Mouse (Mus musculus) hindbrain, embryonic 13.5 days (tissue): ENCODE measurements around the gene Tmem108. TPM values are rescaled to one million over a fixed set of nuclear protein-coding genes. Genes with fewer than 3 reads are reported as not detected.
A peak's percentile ranks its signal among the peaks of the same experiment; 100 is the strongest.

ENCODE experiments used
- ATAC-seq: fragments of 200-750 bp; cut with Nextera tagmentation; 2 replicates; pipeline ENCODE4 v1.8.0; 2017; ENCODE audit warnings: moderate TSS enrichment; ENCODE audit not compliant: low FRiP score
- H3K27ac ChIP-seq: fragments of 300-500 bp; sonication (generic); 2 replicates; pipeline ENCODE4 v1.5.1; 2015; ENCODE audit warnings: inconsistent platforms, mild to moderate bottlenecking, moderate library complexity
- H3K27me3 ChIP-seq: fragments of 300-500 bp; sonication (generic); 2 replicates; pipeline ENCODE4 v1.6.1; 2015; ENCODE audit warnings: mild to moderate bottlenecking, inconsistent platforms
- H3K36me3 ChIP-seq: fragments of 300-500 bp; sonication (generic); 2 replicates; pipeline ENCODE4 v1.6.1; 2015; ENCODE audit warnings: mild to moderate bottlenecking, inconsistent platforms
- H3K4me1 ChIP-seq: fragments of 300-500 bp; sonication (generic); replicated peaks from 2 replicates; pipeline ENCODE4 v1.6.1; 2015; ENCODE audit warnings: inconsistent platforms
- H3K4me2 ChIP-seq: fragments of 300-500 bp; sonication (generic); 2 replicates; pipeline ENCODE4 v1.6.1; 2015; ENCODE audit warnings: inconsistent platforms, mild to moderate bottlenecking, moderate library complexity
- H3K4me3 ChIP-seq: fragments of 300-500 bp; sonication (generic); 2 replicates; pipeline ENCODE4 v1.5.1; 2015; ENCODE audit warnings: mild to moderate bottlenecking, inconsistent platforms
- H3K9ac ChIP-seq: fragments of 300-500 bp; sonication (generic); 2 replicates; pipeline ENCODE4 v1.6.1; 2015; ENCODE audit warnings: mild to moderate bottlenecking, inconsistent platforms
- H3K9me3 ChIP-seq: fragments of 300-500 bp; sonication (generic); 2 replicates; pipeline ENCODE4 v1.6.1; 2016; ENCODE audit warnings: inconsistent platforms
- WGBS: fragments of 180-500 bp; shearing (Covaris S2); methylation state at CpG from one replicate; pipeline ENCODE4 v1.1.7; 2015; 5-methylcytosine and 5-hydroxymethylcytosine counted together
- polyA plus RNA-seq: library from polyadenylated mRNA; unstranded; fragments of >200 nt; fragmentation: Nextera tagmentation; extraction: Ambion mirVana; gene quantifications from 2 replicates; pipeline ENCODE4 v1.2.1, GENCODE M21; 2015

Tmem108 gene
- 25.3 and 30.0 TPM in 2 replicates for polyA plus RNA-seq

DNA sequence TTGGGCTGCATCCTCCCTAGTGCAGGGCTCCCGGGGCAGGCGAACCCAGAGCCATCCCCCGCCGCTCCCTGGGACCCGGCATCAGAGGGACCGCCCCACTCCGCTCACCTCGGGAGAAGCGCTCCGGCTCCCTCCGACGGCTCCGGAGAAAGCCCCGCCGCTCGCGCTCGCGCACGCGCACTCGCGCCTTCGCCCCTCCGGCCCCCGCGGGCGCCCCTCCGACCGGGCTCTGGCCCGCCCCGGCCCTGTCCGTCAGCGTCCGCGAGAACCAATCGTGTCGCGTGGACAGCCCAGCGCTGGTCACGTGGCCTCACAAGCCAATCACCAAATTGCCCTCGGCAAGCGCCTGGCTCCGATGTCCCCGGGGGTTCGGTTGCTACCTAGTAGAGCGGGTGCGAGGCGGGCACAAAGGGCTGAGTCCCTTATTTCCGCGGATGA is at the start of gene Tmem108:
Tmem108 (minus strand) TSS at position 191 of the 438 bp plus-strand sequence.
- ATAC-seq = peak; percentile 95
- peaks cover 43% of the 10 kb centered on the region for H3K4me1 ChIP-seq
- peaks cover 26% of the 10 kb centered on the region for H3K27me3 ChIP-seq
- peak within 1 kb of the TSS; percentile 81 for H3K4me3 ChIP-seq
- H3K4me2 ChIP-seq = peak within 1 kb of the TSS; percentile 84
- H3K9me3 ChIP-seq = no peaks in the 10 kb centered on the region
- peak within 1 kb of the TSS; percentile 83 for H3K27ac ChIP-seq
- 1% methylated on average over 51 of the region's 51 CpGs for WGBS
- no peaks in the 10 kb centered on the region for H3K36me3 ChIP-seq
- peak within 1 kb of the TSS; percentile 90 for H3K9ac ChIP-seq

DNA sequence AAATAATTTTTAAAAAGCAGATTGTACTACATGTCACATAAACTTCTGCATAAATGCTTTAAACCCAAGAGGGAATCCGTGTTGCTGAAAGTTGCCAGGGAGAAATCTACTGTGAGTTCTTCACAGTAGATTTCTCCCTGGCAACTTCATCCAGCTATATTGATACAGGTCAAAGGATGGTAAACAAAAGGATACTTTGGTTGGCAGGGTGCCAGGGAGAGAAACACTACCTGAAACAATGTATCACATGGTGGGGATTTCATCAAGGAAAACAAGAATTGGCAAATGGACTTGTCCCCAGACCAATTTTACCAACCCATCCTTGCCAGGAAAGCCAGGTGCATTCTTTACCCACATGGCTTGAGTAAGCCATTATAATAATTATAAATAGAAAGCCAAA is 27.4 kb upstream of the Tmem108 start:
- Histone ChIP-seq H3K4me1 (no peaks in the 10 kb centered on the region), H3K27me3 (no peaks in the 10 kb centered on the region), H3K9me3 (no peaks in the 10 kb centered on the region), H3K36me3 (no peaks in the 10 kb centered on the region), H3K27ac (no peak overlapping the region), H3K9ac (no peak overlapping the region), H3K4me2 (no peak overlapping the region), H3K4me3 (no peak overlapping the region)
- no peak for ATAC-seq
- WGBS = 58% methylated on average over 1 of the region's 1 CpGs

DNA sequence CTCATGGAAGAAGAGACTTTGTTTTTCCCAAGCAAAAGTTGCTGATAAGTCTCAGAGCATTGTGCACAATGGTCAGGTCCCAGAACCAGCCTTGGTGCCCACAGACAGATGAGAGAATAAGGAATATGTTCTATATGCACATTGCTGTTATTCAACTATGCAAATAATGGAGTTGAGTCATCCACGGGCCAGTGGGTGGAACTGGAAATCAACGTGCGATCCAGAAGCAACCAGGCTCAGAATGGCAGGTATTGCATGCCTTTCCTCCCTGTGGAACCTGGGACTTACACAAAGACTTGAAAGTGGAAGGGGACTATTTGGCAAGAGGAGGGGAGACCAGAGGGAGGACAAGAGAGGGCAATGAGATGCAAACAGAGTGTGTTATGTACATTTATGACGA is 22.5 kb upstream of the Tmem108 start:
- no peak overlapping the region for H3K27ac ChIP-seq
- 92% methylated on average over 4 of the region's 4 CpGs for WGBS
- H3K36me3 ChIP-seq = no peaks in the 10 kb centered on the region
- H3K9me3 ChIP-seq = no peaks in the 10 kb centered on the region
- no peak overlapping the region for H3K4me2 ChIP-seq
- no peak overlapping the region for H3K4me3 ChIP-seq
- no peak overlapping the region for H3K9ac ChIP-seq
- no peak for ATAC-seq
- H3K27me3 ChIP-seq = no peaks in the 10 kb centered on the region
- no peaks in the 10 kb centered on the region for H3K4me1 ChIP-seq

DNA sequence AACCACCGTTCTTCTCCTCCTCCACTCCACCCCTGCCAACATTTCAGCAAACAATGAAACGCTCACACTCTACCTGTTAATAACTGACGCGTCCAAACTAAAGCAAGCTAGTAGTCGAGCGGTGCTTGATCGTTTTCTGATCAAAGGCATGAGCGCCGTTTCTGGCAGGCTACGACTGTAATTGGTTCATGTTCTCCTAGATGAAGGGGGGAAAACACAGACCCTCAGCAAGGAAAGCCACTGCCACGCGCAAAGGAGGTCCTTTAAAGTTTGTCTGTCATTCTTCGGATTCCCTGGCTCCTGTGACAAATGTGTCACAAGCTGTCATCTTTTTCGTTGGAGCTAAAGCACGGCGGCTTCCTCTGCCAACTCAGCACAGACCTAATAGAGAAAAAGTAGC is 21.6 kb upstream of the Tmem108 start:
- Histone ChIP-seq H3K9me3 (no peaks in the 10 kb centered on the region), H3K36me3 (no peaks in the 10 kb centered on the region), H3K4me2 (no peak overlapping the region), H3K27me3 (no peaks in the 10 kb centered on the region), H3K9ac (no peak overlapping the region), H3K27ac (no peak overlapping the region), H3K4me1 (no peaks in the 10 kb centered on the region), H3K4me3 (no peak overlapping the region)
- ATAC-seq = no peak
- 81% methylated on average over 16 of the region's 16 CpGs for WGBS

DNA sequence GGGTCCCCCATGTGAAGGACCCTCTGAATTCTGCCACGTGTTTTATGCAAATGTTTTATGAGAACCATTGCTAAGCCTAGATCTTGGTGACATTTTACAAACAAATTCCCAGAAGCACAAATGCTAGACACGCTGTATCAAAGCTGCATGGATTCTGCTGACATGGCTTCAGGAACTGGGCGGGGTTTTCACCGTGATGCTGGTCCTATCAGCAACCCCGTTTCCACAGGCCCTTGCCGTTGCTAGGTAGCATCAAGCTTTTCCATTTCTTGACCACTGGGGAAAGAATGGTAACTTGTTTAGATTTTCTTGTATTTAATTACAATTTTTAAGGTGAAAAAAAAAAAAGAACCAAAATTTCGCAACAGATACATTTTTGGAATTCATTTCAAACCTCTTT is 20.7 kb upstream of the Tmem108 start:
- Histone ChIP-seq H3K4me1 (no peaks in the 10 kb centered on the region), H3K9ac (no peak overlapping the region), H3K4me2 (no peak overlapping the region), H3K27ac (no peak overlapping the region), H3K4me3 (no peak overlapping the region), H3K36me3 (no peaks in the 10 kb centered on the region), H3K9me3 (no peaks in the 10 kb centered on the region), H3K27me3 (no peaks in the 10 kb centered on the region)
- no peak for ATAC-seq
- 80% methylated on average over 7 of the region's 7 CpGs for WGBS

DNA sequence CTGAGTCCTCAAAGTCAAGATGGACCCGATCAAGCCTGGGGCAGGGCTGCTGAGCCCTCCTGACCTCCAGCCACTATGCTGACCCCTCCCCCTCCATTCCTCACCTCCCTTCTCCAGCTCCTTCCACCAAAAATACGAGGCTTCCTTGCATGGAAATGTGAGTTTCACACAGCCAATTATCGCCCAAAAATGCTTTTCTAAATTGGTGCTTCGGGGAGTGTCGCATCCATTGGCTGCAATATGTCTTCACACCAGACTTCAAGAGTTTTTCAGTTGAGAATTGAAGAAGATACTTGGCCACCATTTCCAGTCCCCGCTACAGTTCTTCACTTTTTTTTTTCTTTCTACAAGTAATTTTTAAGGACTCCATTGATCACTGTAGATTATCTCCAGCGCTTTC is 19.8 kb upstream of the Tmem108 start:
- H3K9me3 ChIP-seq = no peaks in the 10 kb centered on the region
- H3K36me3 ChIP-seq = no peaks in the 10 kb centered on the region
- H3K27me3 ChIP-seq = no peaks in the 10 kb centered on the region
- ATAC-seq = no peak
- H3K4me3 ChIP-seq = no peak overlapping the region
- no peak overlapping the region for H3K9ac ChIP-seq
- 85% methylated on average over 7 of the region's 7 CpGs for WGBS
- no peaks in the 10 kb centered on the region for H3K4me1 ChIP-seq
- no peak overlapping the region for H3K27ac ChIP-seq
- no peak overlapping the region for H3K4me2 ChIP-seq

DNA sequence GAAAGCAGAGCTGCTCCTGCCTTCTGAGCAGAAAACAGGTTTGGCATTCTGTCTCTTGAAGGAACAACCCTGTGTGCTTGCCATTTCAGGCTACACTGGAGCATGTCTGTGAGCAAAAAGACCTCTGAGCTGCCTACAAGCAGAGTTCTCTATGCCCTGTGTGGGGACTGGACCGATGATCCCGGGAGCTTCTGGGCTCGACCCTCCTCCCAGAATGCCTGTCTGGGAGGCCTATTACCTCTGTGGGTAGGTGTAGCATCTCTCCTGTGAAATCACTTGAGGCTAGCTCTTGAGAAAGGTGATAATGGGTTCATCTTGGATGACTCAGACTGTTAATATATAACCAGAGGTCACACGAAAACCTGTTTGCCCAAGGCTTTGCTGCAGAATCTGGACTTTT is 19.0 kb upstream of the Tmem108 start:
- Histone ChIP-seq H3K36me3 (no peaks in the 10 kb centered on the region), H3K4me1 (no peaks in the 10 kb centered on the region), H3K9me3 (no peaks in the 10 kb centered on the region), H3K4me2 (no peak overlapping the region), H3K4me3 (no peak overlapping the region), H3K27me3 (no peaks in the 10 kb centered on the region), H3K27ac (no peak overlapping the region), H3K9ac (no peak overlapping the region)
- ATAC-seq = no peak
- 90% methylated on average over 4 of the region's 4 CpGs for WGBS

DNA sequence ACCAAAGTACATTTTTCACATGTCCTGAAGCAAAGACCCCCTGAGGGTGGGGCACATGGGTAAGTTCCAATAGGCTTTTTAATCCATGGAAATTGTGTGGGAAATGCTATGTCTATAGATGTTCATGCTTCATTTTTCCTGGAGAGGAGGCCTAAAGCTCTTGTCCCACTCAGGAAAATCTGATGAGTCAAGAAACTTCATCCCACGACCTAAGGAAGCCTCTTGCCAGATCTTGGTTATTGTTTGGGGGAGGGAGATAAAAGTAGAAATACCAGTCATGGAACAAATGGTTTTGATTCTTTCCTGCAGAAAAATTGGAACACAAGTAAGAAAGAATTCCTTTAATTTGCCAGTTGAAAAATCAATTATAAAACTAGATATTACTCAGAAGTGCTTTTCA is 16.5 kb upstream of the Tmem108 start:
- Histone ChIP-seq H3K4me2 (no peak overlapping the region), H3K9ac (no peak overlapping the region), H3K27me3 (no peaks in the 10 kb centered on the region), H3K27ac (no peak overlapping the region), H3K9me3 (no peaks in the 10 kb centered on the region), H3K36me3 (no peaks in the 10 kb centered on the region), H3K4me1 (no peaks in the 10 kb centered on the region), H3K4me3 (no peak overlapping the region)
- no peak for ATAC-seq
- WGBS = 46% methylated on average over 1 of the region's 1 CpGs

DNA sequence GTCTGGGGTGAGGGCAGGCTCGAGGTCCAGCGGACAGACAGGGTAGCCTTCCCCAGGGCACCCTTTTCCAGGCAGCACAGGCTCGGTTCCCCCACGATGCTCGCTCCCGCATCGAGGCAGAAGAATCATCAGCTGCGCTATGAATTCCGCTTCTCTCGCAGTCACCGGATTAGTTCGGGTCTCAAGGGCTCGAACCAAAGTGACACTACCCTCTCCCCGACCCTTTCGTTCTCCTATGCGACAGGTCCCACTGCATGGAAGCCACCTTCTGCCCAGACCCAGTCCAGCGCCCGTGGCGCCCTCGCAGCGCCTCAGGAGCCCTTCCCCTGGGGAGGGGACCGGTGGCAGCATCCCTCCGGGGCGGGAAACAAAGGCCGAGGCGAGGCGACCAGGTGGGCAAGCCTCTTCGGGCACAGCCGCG is 476 bp downstream of the Tmem108 start:
- Histone ChIP-seq H3K27me3 (peaks cover 26% of the 10 kb centered on the region), H3K4me1 (peaks cover 43% of the 10 kb centered on the region), H3K9ac (peak overlapping the region; percentile 90), H3K27ac (peak overlapping the region; percentile 83), H3K36me3 (no peaks in the 10 kb centered on the region), H3K9me3 (no peaks in the 10 kb centered on the region), H3K4me2 (peak overlapping the region; percentile 84), H3K4me3 (peak overlapping the region; percentile 81)
- WGBS = 0% methylated on average over 30 of the region's 30 CpGs
- ATAC-seq = peak; percentile 69

DNA sequence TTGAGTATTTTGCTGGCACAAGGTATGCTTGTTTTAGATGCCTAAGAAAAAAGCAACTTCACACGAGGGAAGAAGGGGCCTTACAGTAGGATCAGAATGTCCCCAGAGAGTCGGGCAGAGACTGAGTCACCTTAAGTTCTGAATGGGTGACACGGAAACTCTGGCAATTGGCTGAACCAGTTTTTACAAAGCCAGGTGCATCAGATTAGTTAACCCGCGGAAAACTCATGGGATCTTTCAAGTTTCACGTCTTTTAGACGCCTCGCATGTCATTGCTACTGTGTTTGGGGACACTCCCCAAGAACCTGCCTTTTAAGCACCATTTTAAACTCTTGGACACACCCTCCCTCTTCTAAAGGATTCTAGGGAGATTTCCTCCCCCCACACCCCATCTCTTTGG is 1.3 kb downstream of the Tmem108 start:
- H3K4me1 ChIP-seq = peaks cover 43% of the 10 kb centered on the region
- peak overlapping the region; percentile 81 for H3K4me3 ChIP-seq
- ATAC-seq = no peak
- no peaks in the 10 kb centered on the region for H3K9me3 ChIP-seq
- peak overlapping the region; percentile 84 for H3K4me2 ChIP-seq
- H3K9ac ChIP-seq = peak overlapping the region; percentile 90
- H3K36me3 ChIP-seq = no peaks in the 10 kb centered on the region
- peaks cover 26% of the 10 kb centered on the region for H3K27me3 ChIP-seq
- no peak overlapping the region for H3K27ac ChIP-seq
- 30% methylated on average over 8 of the region's 8 CpGs for WGBS

DNA sequence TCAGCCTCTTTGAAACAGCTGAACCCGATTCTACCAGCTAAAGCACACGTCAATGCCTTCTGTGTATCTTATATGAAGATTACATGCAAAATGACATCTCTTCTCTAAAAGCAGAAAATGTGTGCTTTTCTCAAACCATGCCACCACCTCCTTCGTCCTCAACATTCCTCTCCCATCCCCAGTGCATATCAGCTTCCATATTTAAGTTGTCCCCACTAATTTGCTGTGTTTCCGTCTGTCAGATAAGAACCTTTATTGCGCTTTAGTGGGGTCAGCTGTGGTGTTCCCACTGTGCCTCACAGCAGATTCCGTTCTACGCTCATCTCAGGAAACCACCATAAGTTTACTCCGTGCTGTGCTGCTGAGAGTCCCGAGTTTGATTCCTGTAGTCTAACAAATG is 1.8 kb downstream of the Tmem108 start:
- peak overlapping the region; percentile 49 for H3K9ac ChIP-seq
- peaks cover 43% of the 10 kb centered on the region for H3K4me1 ChIP-seq
- no peak for ATAC-seq
- peak overlapping the region; percentile 84 for H3K4me2 ChIP-seq
- no peak overlapping the region for H3K27ac ChIP-seq
- 63% methylated on average over 9 of the region's 9 CpGs for WGBS
- H3K4me3 ChIP-seq = peak overlapping the region; percentile 31
- no peaks in the 10 kb centered on the region for H3K36me3 ChIP-seq
- peaks cover 26% of the 10 kb centered on the region for H3K27me3 ChIP-seq
- no peaks in the 10 kb centered on the region for H3K9me3 ChIP-seq

DNA sequence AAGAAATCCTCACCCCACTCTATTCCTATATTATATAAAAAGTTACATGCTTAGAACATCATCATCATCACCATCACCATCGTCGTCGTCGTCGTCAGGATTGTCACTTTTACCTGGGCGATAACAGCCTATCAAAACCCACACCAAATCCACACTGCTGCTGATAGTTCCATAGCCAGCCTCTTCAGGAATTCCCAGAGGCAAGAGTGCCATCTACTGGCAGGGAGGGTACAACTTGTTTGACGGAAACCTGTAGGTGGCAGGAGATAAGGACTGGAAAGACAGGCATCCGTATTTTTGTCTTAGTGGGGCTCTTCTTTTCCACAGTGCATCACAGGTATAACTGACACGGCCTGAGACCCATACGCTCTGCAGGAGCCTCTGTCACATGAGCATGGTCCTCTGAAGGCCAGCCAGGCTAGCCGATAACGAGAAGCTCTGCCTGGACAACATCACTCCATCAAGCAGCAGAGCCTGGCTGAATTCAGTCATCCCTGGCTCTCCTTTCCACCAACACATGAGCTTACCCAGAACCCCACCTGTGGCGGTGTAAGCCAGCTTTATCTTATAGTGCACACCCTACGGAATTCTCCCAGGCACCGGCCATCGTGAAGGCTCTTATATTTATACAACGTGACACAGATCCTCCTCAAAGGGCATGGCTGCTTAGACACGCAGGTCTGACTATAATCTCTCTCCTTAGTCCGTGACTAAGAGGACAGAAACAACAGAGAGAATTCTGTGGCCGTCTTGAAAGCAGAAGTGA is 2.5 kb downstream of the Tmem108 start:
- WGBS = 18% methylated on average over 20 of the region's 20 CpGs
- H3K4me1 ChIP-seq = peaks cover 43% of the 10 kb centered on the region
- H3K27ac ChIP-seq = no peak overlapping the region
- peak overlapping the region; percentile 49 for H3K9ac ChIP-seq
- H3K4me2 ChIP-seq = peak overlapping the region; percentile 84
- peaks cover 23% of the 10 kb centered on the region for H3K27me3 ChIP-seq
- no peaks in the 10 kb centered on the region for H3K36me3 ChIP-seq
- no peaks in the 10 kb centered on the region for H3K9me3 ChIP-seq
- H3K4me3 ChIP-seq = peak overlapping the region; percentile 31
- 0 out of 2 replicates have a peak, but pooled peaks have one; percentile 1 for ATAC-seq

DNA sequence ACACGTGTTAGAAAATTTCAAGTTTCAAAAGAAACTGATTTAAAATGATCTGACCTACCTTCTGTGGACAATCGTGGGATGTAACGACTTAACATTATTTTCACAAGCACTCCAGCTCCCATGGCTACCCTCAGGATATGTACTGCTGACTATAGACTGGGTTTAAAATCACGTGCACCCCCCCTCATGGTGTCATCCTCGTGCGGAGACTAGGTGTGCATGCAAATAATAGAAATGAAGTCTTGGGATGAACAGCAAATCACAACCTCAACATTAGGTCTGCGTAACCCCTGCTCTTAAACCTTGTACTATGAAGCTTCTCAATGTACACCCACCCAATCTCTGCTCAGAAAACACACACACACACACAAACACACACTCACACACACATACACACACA is 3.4 kb downstream of the Tmem108 start:
- Histone ChIP-seq H3K36me3 (no peaks in the 10 kb centered on the region), H3K27me3 (peaks cover 21% of the 10 kb centered on the region), H3K9me3 (no peaks in the 10 kb centered on the region), H3K4me3 (no peak overlapping the region), H3K9ac (no peak overlapping the region), H3K27ac (no peak overlapping the region), H3K4me2 (peak overlapping the region; percentile 84), H3K4me1 (peaks cover 43% of the 10 kb centered on the region)
- 78% methylated on average over 7 of the region's 7 CpGs for WGBS
- ATAC-seq = no peak
